Mouse (Mus musculus) forebrain, embryonic 16.5 days (tissue): ENCODE data around the gene Fkbp5. TPM values are rescaled to one million over a fixed set of nuclear protein-coding genes. Genes with fewer than 3 reads are reported as not detected.

ENCODE experiments used
- ATAC-seq: fragments of 200-750 bp; cut with Nextera tagmentation; 2 replicates; pipeline ENCODE4 v1.8.0; 2017; ENCODE audit warnings: mild to moderate bottlenecking, moderate library complexity
- H3K27ac ChIP-seq: fragments of 300-500 bp; sonication (generic); 2 replicates; pipeline ENCODE4 v1.5.1; 2014; ENCODE audit warnings: low read length, control low read depth
- H3K27me3 ChIP-seq: fragments of 300-500 bp; sonication (generic); replicated peaks from 2 replicates; pipeline ENCODE4 v1.6.1; 2014; ENCODE audit warnings: low read length; ENCODE audit not compliant: control insufficient read depth, insufficient read depth
- H3K36me3 ChIP-seq: fragments of 300-500 bp; sonication (generic); 2 replicates; pipeline ENCODE4 v1.6.1; 2014; ENCODE audit not compliant: control insufficient read depth, insufficient read depth
- H3K4me1 ChIP-seq: fragments of 300-500 bp; sonication (generic); replicated peaks from 2 replicates; pipeline ENCODE4 v1.6.1; 2014; ENCODE audit warnings: low read length; ENCODE audit not compliant: control insufficient read depth, insufficient read depth
- H3K4me2 ChIP-seq: fragments of 300-500 bp; sonication (generic); 2 replicates; pipeline ENCODE4 v1.6.1; 2014; ENCODE audit warnings: mild to moderate bottlenecking, low read length, control low read depth
- H3K4me3 ChIP-seq: fragments of 300-500 bp; sonication (generic); replicated peaks from 2 replicates; pipeline ENCODE4 v1.5.1; 2014; ENCODE audit warnings: mild to moderate bottlenecking, low read length, control low read depth
- H3K9ac ChIP-seq: fragments of 300-500 bp; sonication (generic); replicated peaks from 2 replicates; pipeline ENCODE4 v1.6.1; 2014; ENCODE audit warnings: low read depth, low read length, control low read depth
- H3K9me3 ChIP-seq: fragments of 300-500 bp; sonication (generic); 2 replicates; pipeline ENCODE4 v1.6.1; 2016; ENCODE audit warnings: low read length; ENCODE audit not compliant: control insufficient read depth
- WGBS: fragments of 180-500 bp; shearing (Covaris S2); extraction: QIAGEN DNeasy Blood & Tissue Kit; methylation state at CpG from one replicate; pipeline ENCODE4 v1.1.7; 2014; 5-methylcytosine and 5-hydroxymethylcytosine counted together
- microRNA-seq: library from miRNA; unstranded; fragments of <30 nt; microRNA quantifications from one replicate; pipeline ENCODE4, GENCODE M21; 2017
- polyA plus RNA-seq: library from polyadenylated mRNA; unstranded; fragments of >200 nt; fragmentation: Nextera tagmentation; extraction: Ambion mirVana; gene quantifications from 2 replicates; pipeline ENCODE4 v1.2.1, GENCODE M21; 2015

The Fkbp5 gene
- polyA plus RNA-seq, 1 experiment from 2014 or later, result 39.3 TPM

GRCm38 (mm10) chr17:28355871-28356270 lies 161.5 kb downstream of the Fkbp5 start:
- Histone ChIP-seq H3K36me3 (no peaks in the 10 kb centered on the region), H3K9ac (no peak overlapping the region), H3K27ac (no peak overlapping the region), H3K4me1 (peaks cover 9% of the 10 kb centered on the region), H3K4me3 (no peak overlapping the region), H3K9me3 (no peaks in the 10 kb centered on the region), H3K27me3 (peaks cover 19% of the 10 kb centered on the region), H3K4me2 (no peak overlapping the region)
- WGBS, result 85% methylated on average over 12 of the region's 12 CpGs
- no peak for ATAC-seq

- Histone ChIP-seq H3K27me3 (peaks cover 5% of the 10 kb centered on the region), H3K4me2 (no peak overlapping the region), H3K4me1 (peaks cover 19% of the 10 kb centered on the region), H3K27ac (no peak overlapping the region), H3K9me3 (no peaks in the 10 kb centered on the region), H3K36me3 (no peaks in the 10 kb centered on the region), H3K9ac (no peak overlapping the region), H3K4me3 (no peak overlapping the region)
- ATAC-seq, result no peak
- 23% methylated on average over 11 of the region's 11 CpGs for WGBS
Observed at GRCm38 (mm10) chr17:28352018-28352417, 165.3 kb downstream of the Fkbp5 start.

- Histone ChIP-seq H3K27ac (no peak overlapping the region), H3K4me3 (peak overlapping the region; percentile 67), H3K9me3 (no peaks in the 10 kb centered on the region), H3K9ac (peak overlapping the region; percentile 30), H3K4me1 (peaks cover 19% of the 10 kb centered on the region), H3K27me3 (peaks cover 5% of the 10 kb centered on the region), H3K4me2 (peak overlapping the region; percentile 95), H3K36me3 (no peaks in the 10 kb centered on the region)
- ATAC-seq, result no peak
- under 1% methylated on average over 29 of the region's 29 CpGs for WGBS
Observed at GRCm38 (mm10) chr17:28351353-28351890, 165.9 kb downstream of the Fkbp5 start.

GRCm38 (mm10) chr17:28350466-28351352 lies 166.6 kb downstream of the Fkbp5 start, which contains the start of gene Tead3:
Gene Tead3 (minus strand): TSS chr17:28350817.
- H3K27ac ChIP-seq, result no peak within 1 kb of the TSS
- peak within 1 kb of the TSS; percentile 95 for H3K4me2 ChIP-seq
- no peaks in the 10 kb centered on the region for H3K36me3 ChIP-seq
- H3K27me3 ChIP-seq, result peaks cover 5% of the 10 kb centered on the region
- 0% methylated on average over 48 of the region's 73 CpGs for WGBS
- peak within 1 kb of the TSS; percentile 67 for H3K4me3 ChIP-seq
- peaks cover 20% of the 10 kb centered on the region for H3K4me1 ChIP-seq
- H3K9me3 ChIP-seq, result no peaks in the 10 kb centered on the region
- H3K9ac ChIP-seq, result peak within 1 kb of the TSS; percentile 70
- peak; percentile 83 for ATAC-seq

GRCm38 (mm10) chr17:28349901-28350465 lies 167.3 kb downstream of the Fkbp5 start:
- Histone ChIP-seq H3K27me3 (peaks cover 5% of the 10 kb centered on the region), H3K9ac (peak overlapping the region; percentile 70), H3K27ac (no peak overlapping the region), H3K36me3 (no peaks in the 10 kb centered on the region), H3K4me2 (peak overlapping the region; percentile 95), H3K9me3 (no peaks in the 10 kb centered on the region), H3K4me3 (peak overlapping the region; percentile 67), H3K4me1 (peaks cover 26% of the 10 kb centered on the region)
- ATAC-seq, result peak; percentile 46
- whole genome bisulfite sequencing, result under 1% methylated on average over 44 of the region's 54 CpGs

- Histone ChIP-seq H3K9ac (peak overlapping the region; percentile 70), H3K4me3 (peak overlapping the region; percentile 67), H3K4me1 (peaks cover 30% of the 10 kb centered on the region), H3K4me2 (peak overlapping the region; percentile 95), H3K27ac (no peak overlapping the region), H3K27me3 (peaks cover 5% of the 10 kb centered on the region), H3K9me3 (no peaks in the 10 kb centered on the region), H3K36me3 (no peaks in the 10 kb centered on the region)
- WGBS, result 7% methylated on average over 13 of the region's 13 CpGs
- no peak for ATAC-seq
Observed at GRCm38 (mm10) chr17:28349264-28349880, 168.0 kb downstream of the Fkbp5 start.

Small RNAs within 50 kb of the gene (microRNA-seq; reads per million reads assigned to microRNA genes)
- gene Gm25195, result not detected
- gene Mir6969, result not detected

Other genes with a start within 250 kb of the Fkbp5 start
- 20.9 and 25.0 TPM in 2 replicates for gene Fance, start 204.0 kb downstream of the Fkbp5 start, polyA plus RNA-seq
- 354 and 367 TPM in 2 replicates for gene Rpl10a, start 189.1 kb downstream of the Fkbp5 start, polyA plus RNA-seq
- 1.5 and 1.8 TPM in 2 replicates for gene Tead3, start 166.7 kb downstream of the Fkbp5 start, polyA plus RNA-seq
- gene Tulp1, start 152.3 kb downstream of the Fkbp5 start, polyA plus RNA-seq, result 1.5 and 1.7 TPM in 2 replicates
- not detected in 2 replicates for gene Armc12, start 13.3 kb upstream of the Fkbp5 start, polyA plus RNA-seq
- not detected in 2 replicates for gene Clpsl2, start 31.9 kb upstream of the Fkbp5 start, polyA plus RNA-seq
- not detected in 2 replicates for gene Clps, start 43.2 kb upstream of the Fkbp5 start, polyA plus RNA-seq
- 5.3 and 8.3 TPM in 2 replicates for gene Lhfpl5, start 58.1 kb upstream of the Fkbp5 start, polyA plus RNA-seq
- gene Srpk1, start 105.2 kb upstream of the Fkbp5 start, polyA plus RNA-seq, result 107 and 113 TPM in 2 replicates
- gene Slc26a8, start 172.7 kb upstream of the Fkbp5 start, polyA plus RNA-seq, result 1.2 and 3.4 TPM in 2 replicates
- gene Mapk14, start 173.8 kb upstream of the Fkbp5 start, polyA plus RNA-seq, result 27.2 and 27.8 TPM in 2 replicates
- gene AC170998.1, start 208.6 kb upstream of the Fkbp5 start, polyA plus RNA-seq, result 0.43 and 3.5 TPM in 2 replicates